Mouse (Mus musculus) MEL (cell line): ENCODE results near the gene Rfc4. TPM values are rescaled to one million over a fixed set of nuclear protein-coding genes. Genes with fewer than 3 reads are reported as not detected.
A peak's percentile ranks its signal among the peaks of the same experiment; 100 is the strongest.

ENCODE experiments used
- DNase-seq: peaks from one replicate; pipeline ENCODE4 v3.0.0; 2011; ENCODE audit warnings: low read depth, low spot score
- H3K27ac ChIP-seq: 2 replicates; pipeline ENCODE4 v1.5.1; 2012; ENCODE audit warnings: low read depth, mild to moderate bottlenecking, control low read depth, low read length, moderate library complexity; ENCODE audit not compliant: control insufficient read depth
- H3K27me3 ChIP-seq, 2 experiments: fragments of 150-350 bp in 1 of 2; sonication (generic) in 1 of 2; 2 replicates each; pipeline ENCODE4 v1.6.1; 2012; ENCODE audit warnings: low read length in 2 of 2, mild to moderate bottlenecking in 2 of 2, improper control_type of control experiment in 1 of 2, moderate library complexity in 1 of 2; ENCODE audit not compliant: insufficient read depth in 2 of 2, control insufficient read depth in 1 of 2
- H3K36me3 ChIP-seq, 2 experiments: 2 replicates each; pipeline ENCODE4 v1.6.1; 2012 to 2014; ENCODE audit warnings: low read length in 2 of 2, improper control_type of control experiment in 1 of 2, inconsistent platforms in 1 of 2, mild to moderate bottlenecking in 1 of 2; ENCODE audit not compliant: insufficient read depth in 2 of 2, control insufficient read depth in 1 of 2
- H3K4me1 ChIP-seq, 2 experiments: fragments of 150-350 bp in 1 of 2; sonication (generic) in 1 of 2; 2 replicates each; pipeline ENCODE4 v1.6.1; 2012; ENCODE audit warnings: low read length in 2 of 2, improper control_type of control experiment in 1 of 2, mild to moderate bottlenecking in 1 of 2; ENCODE audit not compliant: insufficient read depth in 2 of 2, control insufficient read depth in 1 of 2
- H3K4me3 ChIP-seq, 2 experiments: fragments of 150-350 bp in 1 of 2; sonication (generic) in 1 of 2; 2 replicates each; pipeline ENCODE4 v1.5.1; 2012; ENCODE audit warnings: low read depth in 2 of 2, low read length in 2 of 2, mild to moderate bottlenecking in 2 of 2, moderate library complexity in 2 of 2, control low read depth in 1 of 2, improper control_type of control experiment in 1 of 2; ENCODE audit not compliant: control insufficient read depth in 1 of 2, insufficient read depth in 1 of 2
- H3K79me2 ChIP-seq: 2 replicates; pipeline ENCODE4 v1.6.1; 2012; ENCODE audit warnings: mild to moderate bottlenecking, low read length, moderate library complexity; ENCODE audit not compliant: control insufficient read depth, poor library complexity, insufficient read depth
- H3K9ac ChIP-seq: 2 replicates; pipeline ENCODE4 v1.6.1; 2012; ENCODE audit warnings: low read depth, mild to moderate bottlenecking, control low read depth, low read length, moderate library complexity; ENCODE audit not compliant: control insufficient read depth, poor library complexity, severe bottlenecking
- H3K9me3 ChIP-seq: fragments of 150-350 bp; sonication (generic); replicated peaks from 2 replicates; pipeline ENCODE4 v1.6.1; 2012; ENCODE audit warnings: mild to moderate bottlenecking, low read length, improper control_type of control experiment, moderate library complexity; ENCODE audit not compliant: insufficient read depth
- CHD1 ChIP-seq: IDR thresholded peaks from 2 replicates; pipeline ENCODE4 v1.6.1; 2012; ENCODE audit warnings: low read depth, mild to moderate bottlenecking, inconsistent platforms, low read length, improper control_type of control experiment
- CHD2 ChIP-seq: IDR thresholded peaks from 2 replicates; pipeline ENCODE4 v1.6.1; 2011; ENCODE audit warnings: low read length, improper control_type of control experiment
- CTCF ChIP-seq, 3 experiments: IDR thresholded peaks in 2 of 3; conservative IDR thresholded peaks in 1 of 3; 2 replicates each; pipeline ENCODE4 v1.5.1; 2011 to 2012; ENCODE audit warnings: low read length in 3 of 3, low read depth in 2 of 3, mild to moderate bottlenecking in 2 of 3, improper control_type of control experiment in 1 of 3, inconsistent platforms in 1 of 3, mixed read lengths in 1 of 3, moderate library complexity in 1 of 3; ENCODE audit not compliant: control insufficient read depth in 1 of 3, insufficient read depth in 1 of 3, poor library complexity in 1 of 3, severe bottlenecking in 1 of 3
- E2F4 ChIP-seq: IDR thresholded peaks from 2 replicates; pipeline ENCODE4 v1.6.1; 2011; ENCODE audit warnings: low read depth, low read length, improper control_type of control experiment, borderline replicate concordance
- ELF1 ChIP-seq: IDR thresholded peaks from 2 replicates; pipeline ENCODE4 v1.6.1; 2014; ENCODE audit warnings: low read depth, mild to moderate bottlenecking, inconsistent platforms, low read length, improper control_type of control experiment, moderate library complexity
- ETS1 ChIP-seq: IDR thresholded peaks from 2 replicates; pipeline ENCODE4 v1.6.1; 2012; ENCODE audit warnings: low read depth, mild to moderate bottlenecking, inconsistent platforms, low read length, improper control_type of control experiment, moderate library complexity
- HCFC1 ChIP-seq: IDR thresholded peaks from 2 replicates; pipeline ENCODE4 v1.6.1; 2012; ENCODE audit warnings: low read depth, mild to moderate bottlenecking, inconsistent platforms, low read length, improper control_type of control experiment, moderate library complexity
- KAT2A ChIP-seq: conservative IDR thresholded peaks from 2 replicates; pipeline ENCODE4 v1.6.1; 2012; ENCODE audit warnings: low read depth, low read length, improper control_type of control experiment, inconsistent platforms
- MAX ChIP-seq: IDR thresholded peaks from 2 replicates; pipeline ENCODE4 v1.6.1; 2011; ENCODE audit warnings: low read length, improper control_type of control experiment
- MAZ ChIP-seq: IDR thresholded peaks from 2 replicates; pipeline ENCODE4 v1.6.1; 2012; ENCODE audit warnings: low read depth, mild to moderate bottlenecking, inconsistent platforms, low read length, improper control_type of control experiment
- MEF2A ChIP-seq: IDR thresholded peaks from 2 replicates; pipeline ENCODE4 v1.6.1; 2014; ENCODE audit warnings: low read depth, mild to moderate bottlenecking, inconsistent platforms, low read length, improper control_type of control experiment; ENCODE audit not compliant: poor library complexity, insufficient replicate concordance, severe bottlenecking; ENCODE audit errors: extremely low read depth
- MXI1 ChIP-seq: IDR thresholded peaks from 2 replicates; pipeline ENCODE4 v1.6.1; 2011; ENCODE audit warnings: mild to moderate bottlenecking, low read depth, low read length, improper control_type of control experiment
- MYB ChIP-seq: IDR thresholded peaks from 2 replicates; pipeline ENCODE4 v1.6.1; 2011; ENCODE audit warnings: mild to moderate bottlenecking, low read depth, low read length, improper control_type of control experiment
- MYC ChIP-seq: IDR thresholded peaks from 2 replicates; pipeline ENCODE4 v1.6.1; 2011; ENCODE audit warnings: low read depth, mild to moderate bottlenecking, low read length, improper control_type of control experiment, moderate library complexity
- NELFE ChIP-seq: IDR thresholded peaks from 2 replicates; pipeline ENCODE4 v1.6.1; 2011; ENCODE audit warnings: low read depth, low read length, improper control_type of control experiment
- POLR2A ChIP-seq, 2 experiments: IDR thresholded peaks; 2 replicates each; pipeline ENCODE4 v1.6.1; 2011 to 2012; ENCODE audit warnings: low read length in 2 of 2, mild to moderate bottlenecking in 2 of 2, control low read depth in 1 of 2, improper control_type of control experiment in 1 of 2, low read depth in 1 of 2, moderate library complexity in 1 of 2; ENCODE audit not compliant: control insufficient read depth in 1 of 2, insufficient read depth in 1 of 2, poor library complexity in 1 of 2
- POLR2AphosphoS2 ChIP-seq: IDR thresholded peaks from 2 replicates; pipeline ENCODE4 v1.6.1; 2011; ENCODE audit warnings: low read length, improper control_type of control experiment
- POLR2AphosphoS5 ChIP-seq: IDR thresholded peaks from 2 replicates; pipeline ENCODE4 v1.6.1; 2012; ENCODE audit warnings: low read depth, borderline replicate concordance, mild to moderate bottlenecking, inconsistent platforms, low read length, moderate library complexity, mixed read lengths
- RAD21 ChIP-seq: IDR thresholded peaks from 2 replicates; pipeline ENCODE4 v1.6.1; 2011; ENCODE audit warnings: mild to moderate bottlenecking, low read depth, low read length, improper control_type of control experiment
- SIN3A ChIP-seq: IDR thresholded peaks from 2 replicates; pipeline ENCODE4 v1.6.1; 2012; ENCODE audit warnings: low read length, improper control_type of control experiment, inconsistent platforms
- SMC3 ChIP-seq: IDR thresholded peaks from 2 replicates; pipeline ENCODE4 v1.6.1; 2011; ENCODE audit warnings: low read depth, low read length, improper control_type of control experiment
- TBP ChIP-seq: IDR thresholded peaks from 2 replicates; pipeline ENCODE4 v1.8.0; 2011; ENCODE audit warnings: low read depth, low read length, improper control_type of control experiment
- TCF12 ChIP-seq: IDR thresholded peaks from 2 replicates; pipeline ENCODE4 v1.6.1; 2014; ENCODE audit warnings: low read depth, mild to moderate bottlenecking, inconsistent platforms, low read length, improper control_type of control experiment, moderate library complexity
- UBTF ChIP-seq: IDR thresholded peaks from 2 replicates; pipeline ENCODE4 v1.6.1; 2012; ENCODE audit warnings: low read depth, mild to moderate bottlenecking, inconsistent platforms, low read length, improper control_type of control experiment, moderate library complexity, borderline replicate concordance; ENCODE audit not compliant: insufficient read depth
- USF1 ChIP-seq: IDR thresholded peaks from 2 replicates; pipeline ENCODE4 v1.6.1; 2014; ENCODE audit warnings: low read depth, mild to moderate bottlenecking, inconsistent platforms, low read length, improper control_type of control experiment, moderate library complexity
- ZMIZ1 ChIP-seq: IDR thresholded peaks from 2 replicates; pipeline ENCODE4 v1.6.1; 2012; ENCODE audit warnings: low read depth, mild to moderate bottlenecking, inconsistent platforms, low read length, improper control_type of control experiment, moderate library complexity
- polyA plus RNA-seq, 2 experiments: library from polyadenylated mRNA; stranded (reverse) in 1 of 2; unstranded in 1 of 2; fragments of >175 nt in 1 of 2; fragments of >200 nt in 1 of 2; gene quantifications; 2 replicates each; pipeline versions ENCODE4 v1.2.1 to v1.2.4; 2012; ENCODE audit warnings: low replicate concordance in 2 of 2, low read depth in 1 of 2; ENCODE audit not compliant: insufficient read length in 2 of 2, insufficient read depth in 1 of 2, missing spikeins in 1 of 2
- total RNA-seq: library from RNA; depleted of rRNA; stranded (reverse); fragments of 300-350 nt; gene quantifications from 2 replicates; pipeline ENCODE4 v1.2.3, GENCODE M21; 2012; rRNA removed

The Rfc4 gene
- total RNA-seq (77.9 and 93.2 TPM in 2 replicates), polyA plus RNA-seq (10 to 100 TPM in 1 of 2 experiments, not detected in 1; 52.1 TPM)

GRCm38 (mm10) chr16:23127673-23128375, at the start of gene Rfc4:
Rfc4 (minus strand) TSS chr16:23127737.
- Histone ChIP-seq H3K9ac (peak within 1 kb of the TSS; percentile 94), H3K27ac (peak within 1 kb of the TSS; percentile 89), H3K79me2 (peaks cover 29% of the 10 kb centered on the region), H3K27me3 (no peaks in the 10 kb centered on the region), H3K9me3 (no peaks in the 10 kb centered on the region), H3K4me1 (peaks cover 0 to 13% of the 10 kb centered on the region in 2 experiments; a peak in 2 of 4 replicates), H3K4me3 (peak within 1 kb of the TSS; percentile 70 to 71), H3K36me3 (peaks cover 11 to 15% of the 10 kb centered on the region in 2 experiments)
- peak; percentile 89; the same call in 1 of the 2 replicates for TF ChIP-seq SIN3A
- peak; percentile 0 to 15 (median 7); a peak in 2 of 6 replicates for TF ChIP-seq CTCF (IDR thresholded peaks at IDR 0.05 in 2 of 3, conservative IDR thresholded peaks at IDR 0.05 in 1 of 3; ENCODE audit: control insufficient read depth in 1 of 3, insufficient read depth in 1 of 3, low read depth in 2 of 3, low read length in 3 of 3, poor library complexity in 1 of 3, severe bottlenecking in 1 of 3)
- no peak; the same call in 1 of the 2 replicates for TF ChIP-seq MYC
- TF ChIP-seq MYB, result no peak
- TF ChIP-seq MEF2A, result no peak
- no peak for TF ChIP-seq POLR2AphosphoS5
- TF ChIP-seq ETS1, result peak; percentile 39; the same call in 1 of the 2 replicates
- peak; percentile 72; the same call in 1 of the 2 replicates for TF ChIP-seq KAT2A
- TF ChIP-seq POLR2AphosphoS2, result peak; percentile 91
- TF ChIP-seq CHD2, result no peak
- 0 out of 2 replicates have a peak, but pooled peaks have one; percentile 35 for TF ChIP-seq MAX
- no peak for TF ChIP-seq MAZ
- TF ChIP-seq ZMIZ1, result peak; percentile 86; the same call in 1 of the 2 replicates
- TF ChIP-seq SMC3, result peak; percentile 22; the same call in 1 of the 2 replicates
- peak; percentile 66 for TF ChIP-seq TCF12
- TF ChIP-seq MXI1, result peak; percentile 87; the same call in 1 of the 2 replicates
- no peak for TF ChIP-seq USF1
- TF ChIP-seq E2F4, result peak; percentile 99
- no peak for TF ChIP-seq ELF1
- TF ChIP-seq NELFE, result peak; percentile 96
- TF ChIP-seq CHD1, result 0 out of 2 replicates have a peak, but pooled peaks have one; percentile 48
- no peak for TF ChIP-seq RAD21
- TF ChIP-seq POLR2A (IDR thresholded peaks at IDR 0.05; ENCODE audit: control insufficient read depth in 1 of 2, insufficient read depth in 1 of 2, low read depth in 1 of 2, low read length in 2 of 2, poor library complexity in 1 of 2), result peak; percentile 82 to 95
- peak; percentile 93 for TF ChIP-seq HCFC1
- TF ChIP-seq UBTF, result 0 out of 2 replicates have a peak, but pooled peaks have one; percentile 59
- TF ChIP-seq TBP, result peak; percentile 76
- peak; percentile 93 for DNase-seq
